Mouse (Mus musculus) midbrain, postnatal 0 days (tissue): Measurements from ENCODE around the gene Sytl2. TPM values are rescaled to one million over a fixed set of nuclear protein-coding genes. Genes with fewer than 3 reads are reported as not detected.

Experiments
- ATAC-seq: fragments of 200-750 bp; cut with Nextera tagmentation; 2 replicates; pipeline ENCODE4 v1.8.0; 2017; ENCODE audit warnings: moderate number of reproducible peaks, mild to moderate bottlenecking, moderate TSS enrichment, moderate library complexity; ENCODE audit not compliant: low FRiP score
- DNase-seq: peaks from one replicate; pipeline ENCODE4 v3.0.0-alpha.2; 2015; ENCODE audit warnings: low spot score
- H3K27ac ChIP-seq: fragments of 300-500 bp; sonication (generic); 2 replicates; pipeline ENCODE4 v1.5.1; 2014; ENCODE audit warnings: low read depth, mild to moderate bottlenecking, low read length, mixed read lengths
- H3K27me3 ChIP-seq: fragments of 300-500 bp; sonication (generic); 2 replicates; pipeline ENCODE4 v1.6.1; 2014; ENCODE audit warnings: low read length, control low read depth, mixed read lengths; ENCODE audit not compliant: insufficient read depth
- H3K36me3 ChIP-seq: fragments of 300-500 bp; sonication (generic); 2 replicates; pipeline ENCODE4 v1.6.1; 2014; ENCODE audit warnings: low read length, control low read depth, mixed read lengths; ENCODE audit not compliant: insufficient read depth
- H3K4me1 ChIP-seq: fragments of 300-500 bp; sonication (generic); 2 replicates; pipeline ENCODE4 v1.6.1; 2014; ENCODE audit warnings: mild to moderate bottlenecking, control low read depth, antibody characterized with exemption, low read length, mixed read lengths; ENCODE audit not compliant: insufficient read depth
- H3K4me2 ChIP-seq: fragments of 300-500 bp; sonication (generic); 2 replicates; pipeline ENCODE4 v1.6.1; 2014; ENCODE audit warnings: low read depth, mild to moderate bottlenecking, low read length, mixed read lengths; ENCODE audit not compliant: poor library complexity, severe bottlenecking
- H3K4me3 ChIP-seq: fragments of 300-500 bp; sonication (generic); 2 replicates; pipeline ENCODE4 v1.5.1; 2014; ENCODE audit warnings: low read depth, mild to moderate bottlenecking, low read length, moderate library complexity
- H3K9ac ChIP-seq: fragments of 300-500 bp; sonication (generic); replicated peaks from 2 replicates; pipeline ENCODE4 v1.6.1; 2014; ENCODE audit warnings: mild to moderate bottlenecking, low read length, moderate library complexity, mixed read lengths; ENCODE audit not compliant: poor library complexity, severe bottlenecking
- H3K9me3 ChIP-seq: fragments of 300-500 bp; sonication (generic); 2 replicates; pipeline ENCODE4 v1.6.1; 2016; ENCODE audit warnings: low read length, control low read depth
- CTCF ChIP-seq: IDR thresholded peaks from 2 replicates; pipeline ENCODE4 v1.5.1; 2016; ENCODE audit warnings: antibody characterized with exemption, mild to moderate bottlenecking
- WGBS: fragments of 180-500 bp; shearing (Covaris S2); extraction: QIAGEN DNeasy Blood & Tissue Kit; methylation state at CpG from one replicate; pipeline ENCODE4 v1.1.7; 2014; 5-methylcytosine and 5-hydroxymethylcytosine counted together
- polyA plus RNA-seq: library from polyadenylated mRNA; unstranded; fragments of >200 nt; fragmentation: Nextera tagmentation; extraction: Ambion mirVana; gene quantifications from 2 replicates; pipeline ENCODE4 v1.2.1, GENCODE M21; 2015
- total RNA-seq: library from RNA; depleted of rRNA; stranded (reverse); fragments of >200 nt; gene quantifications from 2 replicates; pipeline ENCODE4 v1.2.3, GENCODE M21; 2014; rRNA removed

Gene Sytl2
- total and polyA plus RNA-seq, 2 experiments from 2014 or later, result 8.7 to 11.0 TPM

GRCm38 (mm10) chr7:90456149-90456844 lies 154.2 kb downstream of the Sytl2 start:
- DNase-seq (no peak), ATAC-seq (no peak)
- H3K9me3 ChIP-seq, result no peaks in the 10 kb centered on the region
- no peak for TF ChIP-seq CTCF
- H3K36me3 ChIP-seq, result peaks cover 16% of the 10 kb centered on the region
- H3K27ac ChIP-seq, result peak overlapping the region; percentile 88; the same call in 1 of the 2 replicates
- peak overlapping the region; percentile 78 for H3K9ac ChIP-seq
- no peaks in the 10 kb centered on the region for H3K27me3 ChIP-seq
- WGBS, result 40% methylated on average over 7 of the region's 7 CpGs
- no peaks in the 10 kb centered on the region for H3K4me1 ChIP-seq
- H3K4me2 ChIP-seq, result peak overlapping the region; percentile 61
- H3K4me3 ChIP-seq, result peak overlapping the region; percentile 71

DNA sequence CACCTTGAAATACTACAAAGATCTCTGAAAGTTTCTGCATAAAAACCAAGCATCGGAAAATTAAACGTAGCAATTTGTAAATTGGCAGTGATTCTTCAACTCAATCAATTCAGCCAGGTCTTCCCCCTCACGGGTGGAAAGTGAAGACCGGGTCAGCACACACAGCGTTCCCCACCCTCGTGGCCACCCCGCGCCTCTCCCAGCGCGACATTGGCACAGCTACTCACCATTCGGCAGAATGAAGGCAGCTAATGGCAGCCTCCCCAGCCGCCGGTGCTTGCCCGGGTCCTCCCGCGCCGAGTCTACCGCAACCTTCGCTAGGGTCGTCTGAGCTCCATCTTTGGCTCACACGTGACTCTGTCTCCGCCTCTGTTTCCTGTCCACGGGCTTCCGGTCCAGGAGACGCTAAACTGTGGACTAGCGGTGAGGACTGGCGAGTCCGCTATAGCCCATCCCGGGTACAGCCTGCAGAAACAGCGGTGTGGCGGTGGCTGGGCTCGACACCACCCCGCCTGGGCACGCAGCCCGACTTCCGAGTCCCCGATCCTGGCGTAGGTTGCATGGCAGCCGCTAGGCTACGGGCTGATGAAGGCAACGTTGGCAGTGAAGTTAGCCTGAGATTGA lies 154.9 kb downstream of the Sytl2 start, which contains the start of gene Tmem126a:
TSS of gene Tmem126a (minus strand) at position 385 of the 624 bp plus-strand sequence.
- peak; percentile 95 for DNase-seq
- Histone ChIP-seq H3K36me3 (peaks cover 12% of the 10 kb centered on the region; the same call in 1 of the 2 replicates), H3K4me3 (peak within 1 kb of the TSS; percentile 71), H3K27me3 (no peaks in the 10 kb centered on the region), H3K9ac (peak within 1 kb of the TSS; percentile 78), H3K4me1 (no peaks in the 10 kb centered on the region), H3K9me3 (no peaks in the 10 kb centered on the region), H3K27ac (peak within 1 kb of the TSS; percentile 88), H3K4me2 (peak within 1 kb of the TSS; percentile 61)
- TF ChIP-seq CTCF, result peak; percentile 61
- under 1% methylated on average over 41 of the region's 41 CpGs for WGBS
- peak; percentile 98 for ATAC-seq

DNA sequence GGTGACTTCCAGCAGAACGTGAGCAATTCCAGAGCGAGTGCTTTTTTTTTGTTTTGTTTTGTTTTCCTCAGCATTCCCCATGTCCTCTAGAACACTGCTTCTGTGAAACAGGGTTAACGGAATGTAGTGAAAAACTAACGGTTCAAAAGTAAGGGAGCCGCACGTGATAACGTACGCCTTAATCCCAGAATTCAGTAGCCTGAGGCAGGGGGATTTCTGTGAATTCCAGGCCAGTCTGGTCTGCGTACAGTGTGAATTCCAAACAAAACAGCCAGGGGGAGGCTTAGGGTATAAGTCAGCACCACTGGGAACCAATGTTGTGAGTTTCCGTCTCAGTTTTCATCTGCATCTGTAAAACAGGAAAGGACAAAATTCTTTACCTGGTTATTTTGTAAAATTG lies 155.5 kb downstream of the Sytl2 start:
- WGBS, result 5% methylated on average over 10 of the region's 10 CpGs
- Histone ChIP-seq H3K4me3 (peak overlapping the region; percentile 71), H3K27ac (peak overlapping the region; percentile 88), H3K9ac (peak overlapping the region; percentile 78), H3K4me1 (no peaks in the 10 kb centered on the region), H3K36me3 (peaks cover 9% of the 10 kb centered on the region; the same call in 1 of the 2 replicates), H3K9me3 (no peaks in the 10 kb centered on the region), H3K27me3 (no peaks in the 10 kb centered on the region), H3K4me2 (peak overlapping the region; percentile 61)
- TF ChIP-seq CTCF, result peak; percentile 53
- DNase-seq (peak; percentile 69), ATAC-seq (peak; percentile 72)

Other genes starting within 250 kb of the Sytl2 start
- 173 and 215 TPM in 2 replicates for gene Picalm, start 172.0 kb upstream of the Sytl2 start, total RNA-seq
- gene Picalm, start 172.0 kb upstream of the Sytl2 start, polyA plus RNA-seq, result 20.2 and 24.8 TPM in 2 replicates
- gene Ccdc83, start 36.5 kb upstream of the Sytl2 start, total RNA-seq, result not detected in 2 replicates
- gene Ccdc83, start 36.5 kb upstream of the Sytl2 start, polyA plus RNA-seq, result not detected in 2 replicates
- 1.3 and 1.4 TPM in 2 replicates for gene Ccdc89, start 124.3 kb downstream of the Sytl2 start, total RNA-seq
- gene Ccdc89, start 124.3 kb downstream of the Sytl2 start, polyA plus RNA-seq, result 0.97 and 1.1 TPM in 2 replicates
- 89.3 and 92.8 TPM in 2 replicates for gene Crebzf, start 140.5 kb downstream of the Sytl2 start, total RNA-seq
- gene Crebzf, start 140.5 kb downstream of the Sytl2 start, polyA plus RNA-seq, result 22.0 and 24.5 TPM in 2 replicates
- 41.2 and 65.6 TPM in 2 replicates for gene Tmem126a, start 155.0 kb downstream of the Sytl2 start, total RNA-seq
- 129 and 137 TPM in 2 replicates for gene Tmem126a, start 155.0 kb downstream of the Sytl2 start, polyA plus RNA-seq
- gene Tmem126b, start 173.7 kb downstream of the Sytl2 start, total RNA-seq, result 15.1 and 19.0 TPM in 2 replicates
- gene Tmem126b, start 173.7 kb downstream of the Sytl2 start, polyA plus RNA-seq, result 25.6 and 28.9 TPM in 2 replicates
- 122 and 126 TPM in 2 replicates for gene Dlg2, start 174.4 kb downstream of the Sytl2 start, total RNA-seq
- gene Dlg2, start 174.4 kb downstream of the Sytl2 start, polyA plus RNA-seq, result 16.9 and 21.6 TPM in 2 replicates